Mouse (Mus musculus) lung, adult 2 months (tissue): ENCODE results near the gene Pon2.

Experiments used
- CTCF ChIP-seq: fragments of 200-500 bp; IDR thresholded peaks from 2 replicates; pipeline ENCODE4 v1.5.1; 2011; ENCODE audit warnings: mild to moderate bottlenecking, low read length, control low read depth; ENCODE audit not compliant: insufficient read depth
- POLR2A ChIP-seq: fragments of 200-500 bp; IDR thresholded peaks from 2 replicates; pipeline ENCODE4 v1.6.1; 2011; ENCODE audit warnings: low read depth, mild to moderate bottlenecking, control low read depth, low read length, borderline replicate concordance; ENCODE audit errors: extremely low read depth

- no peak for TF ChIP-seq CTCF
- TF ChIP-seq POLR2A = no peak
Measured at GRCm38 (mm10) chr6:5236843-5237371, 61.3 kb downstream of the Pon2 start.
